Comparison of ENCODE assay signal across 8 mouse cellular contexts in the genomic region with DNA sequence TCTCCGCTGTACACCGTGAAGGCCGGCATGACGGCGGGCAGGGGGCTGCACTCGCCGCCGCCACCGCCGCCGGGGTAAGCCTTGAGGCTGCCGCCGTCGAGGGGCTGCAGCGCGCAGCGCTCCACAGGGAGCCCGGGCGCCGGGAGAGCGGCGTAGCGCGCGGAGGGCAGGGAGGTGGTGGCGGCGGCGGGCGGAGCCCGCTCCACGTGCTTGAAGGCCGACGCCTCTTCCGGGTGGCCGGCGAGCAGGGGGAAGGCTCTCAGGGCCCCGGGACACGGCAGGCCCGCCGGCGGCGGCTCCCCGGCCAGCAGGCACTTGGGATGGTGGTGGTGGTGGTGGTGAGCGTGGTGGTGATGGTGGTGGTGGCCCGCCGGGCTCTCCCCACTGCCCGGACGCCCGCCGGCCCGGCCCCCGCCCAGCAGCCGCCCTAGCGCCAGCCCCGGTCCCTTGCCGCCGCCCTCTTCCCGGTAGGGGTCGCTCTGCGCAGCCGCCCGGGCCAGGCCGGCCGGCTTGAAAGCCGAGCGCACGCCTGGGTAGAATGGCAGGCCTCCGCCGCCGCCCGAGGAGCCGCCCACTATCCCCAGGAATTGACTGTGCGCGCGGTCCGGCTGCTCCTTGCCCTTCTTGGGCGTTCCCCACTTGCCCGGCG. TPM values are rescaled to one million over a fixed set of nuclear protein-coding genes. Genes with fewer than 3 reads are reported as not detected.
DNase-seq lines count a peak whose midpoint lies in the region; ATAC-seq and TF ChIP-seq lines count a peak whose summit lies in the region.

No protein-coding gene starts in this region.

- WGBS in hindbrain, postnatal 0 days, result under 1% methylated on average over 65 of the region's 79 CpGs

- no peaks in the 10 kb centered on the region for H3K36me3 ChIP-seq in hindbrain, postnatal 0 days (ENCODE audit: insufficient read depth, low read length)

- H3K4me3 ChIP-seq in hindbrain, postnatal 0 days (ENCODE audit: low read length), result peak overlapping the region; percentile 31
- H3K4me3 ChIP-seq in layer of hippocampus, adult 2 months, result no peak overlapping the region

- no peak for TF ChIP-seq CTCF in hindbrain, postnatal 0 days (IDR thresholded peaks at IDR 0.05; ENCODE audit: low read depth)
- no peak for TF ChIP-seq CTCF in layer of hippocampus, adult 2 months (conservative IDR thresholded peaks at IDR 0.05)

- no peak for DNase-seq in cerebellum, adult 9-10 months
- DNase-seq in thymus, postnatal 14 days, result peak; percentile 24
- no peak for DNase-seq in thymus, adult 18-20 months
- peak; percentile 51 for DNase-seq in hindbrain, postnatal 0 days (ENCODE audit: low spot score)
- DNase-seq in testis, postnatal 14 days (ENCODE audit: low spot score), result peak; percentile 60
- no peak for DNase-seq in layer of hippocampus, adult 2 months (ENCODE audit: low spot score in 2 of 2)

- H3K27me3 ChIP-seq in hindbrain, postnatal 0 days (ENCODE audit: insufficient read depth, low read length), result peaks cover 93% of the 10 kb centered on the region

- H3K4me2 ChIP-seq in hindbrain, postnatal 0 days (ENCODE audit: low read depth, low read length), result peak overlapping the region; percentile 49

- peak; percentile 45; the same call in 1 of the 2 replicates for ATAC-seq in cerebellum, adult (ENCODE audit: insufficient number of reproducible peaks, low FRiP score, low TSS enrichment)
- peak; percentile 73 for ATAC-seq in hindbrain, postnatal 0 days
- ATAC-seq in megakaryocyte, adult 5-6 weeks (ENCODE audit: poor library complexity, severe bottlenecking), result peak; percentile 66

- H3K4me1 ChIP-seq in hindbrain, postnatal 0 days (ENCODE audit: insufficient read depth, low read length), result no peaks in the 10 kb centered on the region

- no peaks in the 10 kb centered on the region for H3K9me3 ChIP-seq in hindbrain, postnatal 0 days (ENCODE audit: low read length)

- 0 out of 2 replicates have a peak overlapping the region, but pooled peaks have one; percentile 9 for H3K9ac ChIP-seq in hindbrain, postnatal 0 days (replicated peaks; ENCODE audit: low read length)

- no peak overlapping the region for H3K27ac ChIP-seq in hindbrain, postnatal 0 days
- H3K27ac ChIP-seq in layer of hippocampus, adult 2 months, result no peak overlapping the region

RNA-seq across cellular contexts. Expression of a gene that starts 6.7 kb away (rescaled TPM):
- 12.4 and 14.5 TPM in 2 replicates for total RNA-seq in hindbrain, postnatal 0 days (2014; rRNA removed)
- 1.3 and 1.5 TPM in 2 replicates for polyA plus RNA-seq in hindbrain, postnatal 0 days (2015; fragmentation: Nextera tagmentation; extraction: Ambion mirVana)
- not detected in 2 replicates for total RNA-seq in megakaryocyte, adult 5-6 weeks (2015)
- total RNA-seq in megakaryocyte, adult 5-6 weeks (2017), result not detected in 2 replicates
- total RNA-seq in layer of hippocampus, adult 2 months (2021), result not detected

RNA-seq across cellular contexts. Expression of a gene that starts 48.4 kb away (rescaled TPM):
- total RNA-seq in hindbrain, postnatal 0 days (2014; rRNA removed), result 28.0 and 29.4 TPM in 2 replicates
- polyA plus RNA-seq in hindbrain, postnatal 0 days (2015; fragmentation: Nextera tagmentation; extraction: Ambion mirVana), result 60.7 and 67.2 TPM in 2 replicates
- 41.6 and 47.0 TPM in 2 replicates for total RNA-seq in megakaryocyte, adult 5-6 weeks (2015)
- total RNA-seq in megakaryocyte, adult 5-6 weeks (2017), result 32.6 and 41.0 TPM in 2 replicates
- total RNA-seq in layer of hippocampus, adult 2 months (2021), result 10 to 100 TPM; 35.2 to 37.9 TPM

Comparison
In these comparisons a context has a peak if more than half of its experiments do, and no peak if none do; other contexts are left out.
1. DNase-seq: peak in thymus, postnatal 14 days (single experiment), hindbrain, postnatal 0 days (single experiment) and testis, postnatal 14 days (single experiment); none in cerebellum, adult 9-10 months (single experiment), thymus, adult 18-20 months (0 of 2) and layer of hippocampus, adult 2 months (0 of 2).
2. RNA of a gene that starts 6.7 kb away (total RNA-seq): 12.4 to 14.5 TPM in hindbrain, postnatal 0 days; not detected in megakaryocyte, adult 5-6 weeks and not detected in layer of hippocampus, adult 2 months; every median in the first group is over 10 times any median in the second.
3. Peak in every context shown above with its lines, with median percentiles within 50 percentile points of each other: ATAC-seq.